Mouse (Mus musculus) left cerebral cortex, adult 18-20 months (tissue): ENCODE results near the gene Rag2. TPM values are rescaled to one million over a fixed set of nuclear protein-coding genes. Genes with fewer than 3 reads are reported as not detected.

Experiments used
- DNase-seq, 2 experiments: peaks; one replicate each; pipeline ENCODE4 v3.0.0; 2021 to 2022; ENCODE audit warnings: low spot score in 2 of 2, mixed read lengths in 1 of 2
- total RNA-seq, 2 experiments: library from RNA; stranded (reverse); gene quantifications; 2 replicates each; pipeline ENCODE4 v1.2.3; 2021

The Rag2 gene
- total RNA-seq, 2 experiments from 2014 or later, result not detected

DNA sequence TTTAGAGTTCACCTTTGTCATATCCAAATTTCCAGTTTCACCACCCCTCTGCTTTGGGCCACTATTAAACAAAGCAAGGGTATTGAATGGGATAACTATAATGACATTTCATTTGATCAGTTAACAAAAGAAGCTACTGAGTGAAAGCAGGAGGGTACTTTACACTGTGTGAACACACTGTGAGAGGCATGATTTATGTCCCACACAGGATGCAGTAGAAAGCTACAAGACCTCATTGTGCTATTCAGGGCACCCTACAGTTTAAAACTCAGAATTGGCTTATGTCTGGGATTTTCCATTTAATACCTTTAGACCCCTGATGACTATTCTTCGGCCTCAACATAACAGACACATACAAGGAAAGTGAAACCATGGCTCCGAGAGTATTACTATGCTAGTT, 1.5 kb upstream of the Rag2 start:
- no peak for DNase-seq

- DNase-seq, result no peak
Measured at GRCm38 (mm10) chr2:101624011-101624410, 507 bp upstream of the Rag2 start.

DNA sequence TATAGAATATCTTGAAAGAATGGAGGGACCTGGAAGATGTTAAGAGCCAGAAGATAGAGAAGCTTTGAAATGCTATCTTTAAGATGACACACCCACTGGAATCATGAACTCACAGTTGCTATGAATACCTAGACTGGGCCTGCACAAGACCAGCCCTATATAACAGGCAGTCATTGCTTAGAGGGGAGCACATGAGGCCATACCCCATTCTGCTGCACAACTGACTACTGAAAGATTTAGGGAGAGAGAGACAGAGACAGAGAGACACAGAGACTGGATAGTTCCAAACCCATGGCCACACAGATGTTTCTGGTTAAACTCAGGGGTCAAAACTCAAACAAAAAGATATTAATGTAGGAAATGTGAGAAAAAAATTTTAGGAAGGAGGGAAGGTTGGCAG, 2.7 kb downstream of the Rag2 start:
- DNase-seq, result no peak

DNA sequence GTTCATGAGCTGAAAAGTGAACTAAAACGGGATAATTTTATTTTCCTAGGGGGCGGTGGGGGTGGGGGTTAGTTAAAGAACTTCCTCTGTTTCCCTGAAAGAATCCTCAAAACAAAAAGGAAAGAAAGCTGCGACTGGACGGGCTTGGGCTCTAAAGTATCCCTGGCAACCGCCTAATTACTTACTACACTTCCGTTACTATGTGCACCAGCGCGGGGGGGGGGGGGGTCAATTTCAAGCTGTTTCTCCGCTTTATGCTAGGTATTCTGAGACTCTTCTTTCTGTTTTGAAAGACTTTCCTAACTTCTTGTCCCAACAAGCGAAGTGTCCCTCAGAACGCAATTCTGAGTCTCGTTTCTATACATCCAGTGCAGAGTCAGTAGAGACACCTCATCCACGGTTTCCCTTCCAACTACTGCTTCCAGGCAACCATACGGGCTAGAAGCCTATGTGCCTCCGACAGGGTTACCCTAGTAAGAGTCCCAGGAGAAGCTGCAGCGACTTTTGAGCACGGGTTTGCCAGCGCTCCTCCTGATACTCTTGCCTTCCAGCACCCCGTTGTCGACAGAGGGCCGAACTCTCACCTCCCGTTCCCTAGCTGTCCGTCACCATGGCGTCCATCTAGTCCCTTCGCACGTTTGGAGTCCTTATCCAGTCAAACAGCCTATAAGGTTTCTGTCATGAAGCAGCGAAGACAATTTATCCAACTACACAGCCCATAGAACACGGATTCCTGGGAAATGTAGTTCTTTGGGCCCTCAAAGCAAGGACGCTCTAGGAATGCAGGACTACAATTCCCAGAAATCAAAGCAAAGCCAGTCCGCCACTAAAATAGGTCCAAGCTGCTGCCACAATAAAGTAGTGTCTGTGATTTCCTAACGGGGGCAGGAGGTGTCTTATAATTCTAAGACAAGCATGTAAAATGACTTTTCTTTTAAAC, 4.0 kb downstream of the Rag2 start:
- peak; percentile 69 to 83 for DNase-seq

DNA sequence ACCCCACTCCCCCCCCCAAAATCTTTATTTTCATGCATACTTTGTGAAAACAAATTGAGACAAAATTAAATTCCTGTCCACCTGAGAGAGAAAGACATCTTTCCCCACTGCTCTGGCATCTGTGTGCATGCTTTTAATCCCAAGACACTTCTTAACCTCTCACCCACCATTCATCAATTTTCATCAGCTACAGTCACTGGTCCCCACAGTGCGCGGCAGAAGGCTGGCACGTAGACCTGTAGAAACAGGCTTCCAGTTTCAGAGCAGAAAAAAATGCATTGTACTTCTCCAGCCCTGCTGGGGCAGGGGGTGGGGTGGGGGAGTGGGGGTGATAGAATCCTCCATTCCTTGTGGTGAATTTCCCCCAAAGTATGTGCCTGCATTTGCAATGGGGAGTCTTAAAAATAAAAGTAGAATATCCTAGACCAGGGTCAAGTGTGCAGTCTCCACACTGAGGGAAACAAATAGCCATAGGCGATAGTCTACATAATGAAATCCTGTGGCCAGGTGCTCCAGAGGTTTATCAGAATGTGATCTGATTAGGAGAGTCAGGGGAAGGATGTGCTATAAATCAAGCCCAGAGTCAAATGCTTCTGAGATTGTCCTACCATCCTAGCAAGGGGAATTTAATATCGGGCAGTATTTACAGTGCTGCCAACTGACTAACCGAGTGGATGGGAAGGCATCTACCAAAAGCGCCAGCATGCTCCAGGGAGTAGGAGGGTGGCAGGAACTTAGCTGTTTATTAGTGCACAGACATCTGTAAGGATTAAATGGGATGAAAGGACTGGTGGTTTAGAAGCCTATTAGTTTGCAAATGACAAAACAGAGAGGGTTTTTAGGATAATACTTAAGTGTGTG, 14.7 kb downstream of the Rag2 start:
- no peak for DNase-seq

DNA sequence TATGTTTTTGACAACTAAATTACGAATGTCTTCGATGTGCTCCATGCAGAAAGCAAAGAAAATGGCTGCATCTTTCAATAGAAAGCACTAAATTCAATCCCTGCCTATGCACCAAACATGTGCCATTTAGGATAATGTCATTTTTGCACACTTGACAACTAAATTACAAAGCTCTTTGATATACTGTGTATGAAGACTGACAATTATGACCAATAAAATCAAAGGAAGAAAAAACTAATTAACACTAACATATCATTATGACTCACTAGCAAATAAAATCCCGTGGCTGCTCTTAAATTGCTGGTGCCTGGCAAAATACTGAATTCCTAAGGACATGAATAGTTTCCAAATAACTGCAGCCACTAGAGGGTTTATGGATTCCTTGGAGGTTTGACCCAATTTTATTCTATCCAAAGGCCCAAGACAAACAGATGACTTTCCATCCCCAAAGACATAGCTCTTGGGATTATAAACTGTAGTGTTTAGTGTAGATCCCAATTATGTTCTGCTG, 15.4 kb downstream of the Rag2 start:
- no peak for DNase-seq

- DNase-seq, result no peak
Measured at GRCm38 (mm10) chr2:101645841-101646240, 21.3 kb downstream of the Rag2 start.

DNA sequence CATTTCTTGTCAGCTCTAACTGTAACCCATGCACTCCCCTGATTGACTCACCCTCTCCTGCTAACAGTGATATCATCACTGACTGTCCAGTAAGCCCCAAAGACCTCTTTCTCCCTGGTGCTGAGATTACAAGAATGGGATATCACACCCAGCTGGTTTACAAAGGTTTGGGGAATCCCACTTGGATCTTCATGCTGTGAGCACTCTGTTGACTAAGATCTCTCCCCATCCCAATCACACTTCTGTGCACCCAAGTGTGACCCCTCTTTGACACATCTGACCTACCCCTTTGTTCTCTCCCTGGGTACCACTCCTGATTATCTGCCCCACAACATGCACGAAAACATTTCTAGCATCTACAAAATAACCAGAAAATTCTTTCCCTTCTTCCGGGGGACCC, 23.8 kb downstream of the Rag2 start:
- DNase-seq, result no peak

DNA sequence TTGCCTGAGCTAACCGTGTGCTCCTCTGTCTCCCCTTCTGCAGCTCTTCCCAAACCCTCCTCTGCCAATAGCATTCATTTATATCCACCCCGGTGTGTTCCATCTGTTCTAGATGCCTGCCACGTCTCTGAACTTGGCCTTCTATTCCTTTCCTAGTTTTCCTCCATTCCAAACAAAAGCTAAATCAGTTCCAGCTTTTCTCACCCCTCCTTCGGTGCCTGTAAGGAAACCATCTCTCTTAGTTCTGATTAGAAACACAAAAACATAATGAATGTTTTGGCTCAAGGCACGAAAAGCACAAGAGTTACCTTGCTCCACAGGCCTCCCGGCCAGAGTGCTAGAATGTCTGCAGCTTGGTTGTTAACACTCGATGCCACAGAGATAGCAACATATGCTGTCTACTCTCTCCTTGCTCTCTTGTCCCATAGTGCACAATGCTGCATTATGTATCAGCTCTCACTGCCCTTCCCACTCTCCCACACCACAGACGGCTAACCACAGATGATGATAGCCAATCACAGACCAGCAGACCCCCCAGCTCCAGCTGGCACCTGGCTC, 24.7 kb downstream of the Rag2 start, which contains the start of the genes Rag1 and B230118H07Rik:
Rag1 (minus strand) TSS at position 388 of the 558 bp plus-strand sequence.
B230118H07Rik (minus strand) TSS at position 419 of the 558 bp plus-strand sequence.
- DNase-seq, result no peak

GRCm38 (mm10) chr2:101650446-101650845, 25.9 kb downstream of the Rag2 start:
- no peak for DNase-seq

DNA sequence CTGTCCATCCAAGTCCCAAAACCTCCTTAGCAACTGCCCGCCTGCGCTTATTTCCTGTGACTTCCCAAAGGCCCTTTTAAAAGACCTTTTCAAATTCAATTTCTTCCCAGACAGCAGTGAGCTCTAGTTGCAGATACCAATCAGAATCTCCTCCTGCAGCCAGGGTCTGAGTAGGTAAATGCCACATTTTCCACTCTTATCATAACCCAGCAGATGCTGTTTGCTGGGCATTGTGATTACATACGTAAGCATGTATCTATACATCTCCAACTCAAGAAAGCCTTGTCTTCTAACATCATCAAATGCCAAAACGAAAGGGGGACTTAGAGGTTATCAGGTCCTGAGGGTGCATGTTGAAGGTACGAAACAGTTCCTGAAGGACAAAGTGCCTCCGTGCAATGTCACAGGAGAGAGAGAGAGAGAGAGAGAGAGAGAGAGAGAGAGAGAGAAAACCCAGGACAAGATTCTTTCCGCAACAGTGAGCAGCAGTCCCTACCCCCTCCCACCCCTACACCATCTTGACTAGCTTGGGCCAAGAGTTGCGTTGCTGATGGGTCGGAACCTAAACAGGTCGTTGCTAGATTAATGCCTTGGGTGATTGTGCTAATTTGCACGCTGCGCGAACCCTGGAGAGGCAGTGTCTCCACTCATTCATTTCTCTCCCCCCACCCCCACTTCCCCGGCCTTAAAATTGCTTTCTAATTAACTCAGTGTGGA, 27.8 kb downstream of the Rag2 start:
- DNase-seq, result no peak

DNA sequence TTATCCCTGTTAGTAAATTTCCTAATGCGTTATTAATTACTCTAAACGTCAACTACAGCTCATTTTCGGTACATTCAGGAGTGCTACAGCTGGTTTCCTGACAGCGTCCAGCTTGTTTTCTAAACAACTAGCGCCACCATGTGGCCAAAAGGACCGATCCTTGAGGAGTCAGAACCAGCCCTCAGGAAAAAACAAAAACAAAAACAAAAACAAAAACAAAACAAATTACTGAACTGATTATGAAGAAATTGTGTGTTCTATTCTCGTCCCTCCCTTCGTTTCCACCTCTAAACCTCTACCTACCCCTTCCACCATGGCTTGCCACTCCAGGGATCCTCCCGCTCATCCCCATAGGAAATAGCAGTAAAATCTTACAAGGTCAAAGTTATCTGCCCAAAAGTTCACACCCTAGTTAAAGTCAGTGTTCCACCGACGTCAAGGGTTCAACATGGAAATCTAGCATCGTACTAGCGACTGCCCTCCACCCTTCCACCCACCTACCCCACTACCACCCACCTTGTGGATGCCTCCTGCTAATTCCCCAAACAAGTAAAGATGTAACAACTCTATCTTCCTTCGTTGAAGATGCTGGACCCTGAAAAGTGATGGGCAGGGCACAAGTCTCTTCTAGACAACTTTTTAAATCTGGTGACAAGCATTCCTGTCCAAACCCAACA, 28.5 kb downstream of the Rag2 start:
- DNase-seq, result peak; percentile 81 to 89

GRCm38 (mm10) chr2:101660536-101660935, 36.0 kb downstream of the Rag2 start:
- DNase-seq, result no peak

- peak; percentile 62 to 78 for DNase-seq
Measured at GRCm38 (mm10) chr2:101665058-101665702, 40.7 kb downstream of the Rag2 start.

DNA sequence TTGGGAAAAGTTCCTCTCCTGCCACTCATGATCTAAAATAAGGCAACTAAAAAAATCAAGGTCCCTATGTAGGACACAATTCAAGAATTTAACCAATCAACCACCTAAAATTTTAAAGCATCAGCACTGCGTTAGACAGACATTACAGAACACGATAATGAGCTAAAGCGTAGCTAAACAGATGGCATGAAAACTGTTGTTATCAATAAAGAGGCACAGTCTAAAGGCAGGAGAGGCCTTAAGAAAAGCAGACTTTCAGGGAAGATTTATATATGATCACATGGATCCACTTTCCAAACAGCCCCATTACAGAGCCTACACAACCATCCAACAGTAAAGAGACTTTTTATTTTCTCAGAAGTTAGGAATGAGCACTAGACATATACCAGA, 41.2 kb downstream of the Rag2 start:
- no peak for DNase-seq

GRCm38 (mm10) chr2:101668751-101669150, 44.2 kb downstream of the Rag2 start:
- DNase-seq, result no peak

GRCm38 (mm10) chr2:101673547-101673946, 49.0 kb downstream of the Rag2 start:
- DNase-seq, result no peak

- DNase-seq, result peak; percentile 80 to 87
Measured at GRCm38 (mm10) chr2:101678236-101679021, 53.9 kb downstream of the Rag2 start, which contains the start of gene Traf6. Gene Traf6, plus strand, starts transcription at chr2:101678429.
